Mouse (Mus musculus): Measurements from ENCODE around the gene Fance. TPM values are rescaled to one million over a fixed set of nuclear protein-coding genes. Genes with fewer than 3 reads are reported as not detected.
A peak's percentile ranks its signal among the peaks of the same experiment; 100 is the strongest.
"Not testable (repeated sequence)": the region's sequence is repeated elsewhere in the genome, so short reads cannot be mapped to it uniquely, and the experiment has no call there.

Gene Fance
- polyA plus RNA-seq, 1 experiment from 2014 or later = 30.9 TPM

- no peaks in the 10 kb centered on the region for H3K9me3 ChIP-seq
- H3K4me1 ChIP-seq = peaks cover 85% of the 10 kb centered on the region
- H3K36me3 ChIP-seq (replicated peaks) = peaks cover 79% of the 10 kb centered on the region
- no peaks in the 10 kb centered on the region for H3K27me3 ChIP-seq (replicated peaks; ENCODE audit: low read depth, poor library complexity, severe bottlenecking)
- 65% methylated on average over 2 of the region's 2 CpGs for WGBS
- H3K4me3 ChIP-seq = peak overlapping the region; percentile 83
- no peak for DNase-seq (ENCODE audit: low spot score)
- peak overlapping the region; percentile 97 for H3K27ac ChIP-seq (replicated peaks)
These were observed 16.9 kb downstream of the Fance start for GRCm38 (mm10) chr17:28330232-28330546.

- DNase-seq (ENCODE audit: low spot score); H3K27me3 ChIP-seq (replicated peaks; ENCODE audit: low read depth, poor library complexity, severe bottlenecking); H3K27ac ChIP-seq (replicated peaks); H3K9me3 ChIP-seq: not testable (repeated sequence)
- peaks cover 85% of the 10 kb centered on the region for H3K4me1 ChIP-seq
- WGBS = 61% methylated on average over 8 of the region's 8 CpGs
- peaks cover 79% of the 10 kb centered on the region for H3K36me3 ChIP-seq (replicated peaks)
- H3K4me3 ChIP-seq = peak overlapping the region; percentile 83
These were observed 17.3 kb downstream of the Fance start for GRCm38 (mm10) chr17:28330590-28330989.

- no peaks in the 10 kb centered on the region for H3K9me3 ChIP-seq
- 0 out of 2 replicates have a peak overlapping the region, but pooled peaks have one; percentile 5 for H3K27ac ChIP-seq (replicated peaks)
- H3K27me3 ChIP-seq (replicated peaks; ENCODE audit: low read depth, poor library complexity, severe bottlenecking) = no peaks in the 10 kb centered on the region
- H3K36me3 ChIP-seq (replicated peaks) = peaks cover 79% of the 10 kb centered on the region
- peak overlapping the region; percentile 83 for H3K4me3 ChIP-seq
- 31% methylated on average over 7 of the region's 7 CpGs for WGBS
- H3K4me1 ChIP-seq = peaks cover 76% of the 10 kb centered on the region
- DNase-seq (ENCODE audit: low spot score) = peak; percentile 42
These were observed 18.2 kb downstream of the Fance start for GRCm38 (mm10) chr17:28331241-28332112.

GRCm38 (mm10) chr17:28332113-28332914 lies 19.0 kb downstream of the Fance start:
- no peaks in the 10 kb centered on the region for H3K27me3 ChIP-seq (replicated peaks; ENCODE audit: low read depth, poor library complexity, severe bottlenecking)
- peaks cover 82% of the 10 kb centered on the region for H3K36me3 ChIP-seq (replicated peaks)
- peaks cover 68% of the 10 kb centered on the region for H3K4me1 ChIP-seq
- peak overlapping the region; percentile 16; the same call in 1 of the 2 replicates for H3K4me3 ChIP-seq
- peak; percentile 45 for DNase-seq (ENCODE audit: low spot score)
- 48% methylated on average over 13 of the region's 13 CpGs for WGBS
- peak overlapping the region; percentile 5 for H3K27ac ChIP-seq (replicated peaks)
- no peaks in the 10 kb centered on the region for H3K9me3 ChIP-seq

GRCm38 (mm10) chr17:28332915-28333546 lies 19.7 kb downstream of the Fance start:
- WGBS = 59% methylated on average over 31 of the region's 31 CpGs

GRCm38 (mm10) chr17:28335267-28335666 lies 21.9 kb downstream of the Fance start:
- Histone ChIP-seq H3K4me3 (no peak overlapping the region), H3K27ac (replicated peaks) (no peak overlapping the region), H3K4me1 (peaks cover 50% of the 10 kb centered on the region), H3K36me3 (replicated peaks) (peaks cover 96% of the 10 kb centered on the region), H3K27me3 (replicated peaks; ENCODE audit: low read depth, poor library complexity, severe bottlenecking) (no peaks in the 10 kb centered on the region), H3K9me3 (no peaks in the 10 kb centered on the region)
- WGBS = 73% methylated on average over 10 of the region's 10 CpGs
- DNase-seq (ENCODE audit: low spot score) = no peak

More at GRCm38 (mm10) chr17:28332915-28333546, 19.7 kb downstream of the Fance start:
- Histone ChIP-seq H3K27ac (replicated peaks) (peak overlapping the region; percentile 5), H3K27me3 (replicated peaks; ENCODE audit: low read depth, poor library complexity, severe bottlenecking) (no peaks in the 10 kb centered on the region), H3K36me3 (replicated peaks) (peaks cover 90% of the 10 kb centered on the region), H3K9me3 (no peaks in the 10 kb centered on the region), H3K4me1 (peaks cover 61% of the 10 kb centered on the region), H3K4me3 (peak overlapping the region; percentile 31)
- DNase-seq (ENCODE audit: low spot score) = peak; percentile 55

- WGBS = 91% methylated on average over 7 of the region's 7 CpGs
- no peak for DNase-seq (ENCODE audit: low spot score)
- no peak overlapping the region for H3K27ac ChIP-seq (replicated peaks)
- H3K27me3 ChIP-seq (replicated peaks; ENCODE audit: low read depth, poor library complexity, severe bottlenecking) = peaks cover 6% of the 10 kb centered on the region; the same call in 1 of the 2 replicates
- no peaks in the 10 kb centered on the region for H3K9me3 ChIP-seq
- peaks cover 87% of the 10 kb centered on the region for H3K36me3 ChIP-seq (replicated peaks)
- peaks cover 54% of the 10 kb centered on the region for H3K4me1 ChIP-seq
- no peak overlapping the region for H3K4me3 ChIP-seq
These were observed 24.2 kb downstream of the Fance start for GRCm38 (mm10) chr17:28337547-28337946.

- no peak for DNase-seq (ENCODE audit: low spot score)
- Histone ChIP-seq H3K4me3 (peak overlapping the region; percentile 45), H3K36me3 (replicated peaks) (peaks cover 57% of the 10 kb centered on the region), H3K27ac (replicated peaks) (peak overlapping the region; percentile 26), H3K9me3 (no peaks in the 10 kb centered on the region), H3K27me3 (replicated peaks; ENCODE audit: low read depth, poor library complexity, severe bottlenecking) (peaks cover 18% of the 10 kb centered on the region), H3K4me1 (peaks cover 54% of the 10 kb centered on the region)
- 77% methylated on average over 7 of the region's 7 CpGs for WGBS
These were observed 27.3 kb downstream of the Fance start for GRCm38 (mm10) chr17:28340578-28340977.

GRCm38 (mm10) chr17:28341091-28341490 lies 27.8 kb downstream of the Fance start:
- Histone ChIP-seq H3K27ac (replicated peaks) (peak overlapping the region; percentile 26), H3K4me1 (peaks cover 59% of the 10 kb centered on the region), H3K27me3 (replicated peaks; ENCODE audit: low read depth, poor library complexity, severe bottlenecking) (peaks cover 19% of the 10 kb centered on the region), H3K36me3 (replicated peaks) (peaks cover 52% of the 10 kb centered on the region), H3K9me3 (no peaks in the 10 kb centered on the region), H3K4me3 (peak overlapping the region; percentile 45)
- 11% methylated on average over 26 of the region's 26 CpGs for WGBS
- DNase-seq (ENCODE audit: low spot score) = peak; percentile 84

GRCm38 (mm10) chr17:28344050-28344607 lies 30.8 kb downstream of the Fance start:
- peak overlapping the region; percentile 84 for H3K27ac ChIP-seq (replicated peaks)

GRCm38 (mm10) chr17:28344670-28345069 lies 31.4 kb downstream of the Fance start:
- 51% methylated on average over 3 of the region's 3 CpGs for WGBS
- H3K36me3 ChIP-seq (replicated peaks) = peaks cover 20% of the 10 kb centered on the region
- peaks cover 39% of the 10 kb centered on the region for H3K27me3 ChIP-seq (replicated peaks; ENCODE audit: low read depth, poor library complexity, severe bottlenecking)
- H3K4me1 ChIP-seq = peaks cover 95% of the 10 kb centered on the region
- no peak for DNase-seq (ENCODE audit: low spot score)
- H3K4me3 ChIP-seq = peak overlapping the region; percentile 44
- H3K9me3 ChIP-seq = no peaks in the 10 kb centered on the region
- H3K27ac ChIP-seq (replicated peaks) = peak overlapping the region; percentile 84

More at GRCm38 (mm10) chr17:28344050-28344607, 30.8 kb downstream of the Fance start:
- Histone ChIP-seq H3K27me3 (replicated peaks; ENCODE audit: low read depth, poor library complexity, severe bottlenecking) (peaks cover 35% of the 10 kb centered on the region), H3K9me3 (no peaks in the 10 kb centered on the region), H3K36me3 (replicated peaks) (peaks cover 26% of the 10 kb centered on the region), H3K4me1 (peaks cover 89% of the 10 kb centered on the region), H3K4me3 (peak overlapping the region; percentile 36; the same call in 1 of the 2 replicates)
- WGBS = 33% methylated on average over 4 of the region's 4 CpGs
- no peak for DNase-seq (ENCODE audit: low spot score)

- H3K4me3 ChIP-seq = peak overlapping the region; percentile 44
- peak overlapping the region; percentile 84 for H3K27ac ChIP-seq (replicated peaks)
- no peak for DNase-seq (ENCODE audit: low spot score)
These were observed 32.0 kb downstream of the Fance start for GRCm38 (mm10) chr17:28345271-28345721.

More at GRCm38 (mm10) chr17:28345271-28345721, 32.0 kb downstream of the Fance start:
- H3K9me3 ChIP-seq = no peaks in the 10 kb centered on the region
- peaks cover 98% of the 10 kb centered on the region for H3K4me1 ChIP-seq
- peaks cover 39% of the 10 kb centered on the region for H3K27me3 ChIP-seq (replicated peaks; ENCODE audit: low read depth, poor library complexity, severe bottlenecking)
- 8% methylated on average over 8 of the region's 8 CpGs for WGBS
- H3K36me3 ChIP-seq (replicated peaks) = peaks cover 14% of the 10 kb centered on the region

Measured in embryonic facial prominence, embryonic 10.5 days (tissue).